Mouse (Mus musculus) layer of hippocampus, postnatal 25 days (tissue): Measurements from ENCODE around the gene Lrrc74b. TPM values are rescaled to one million over a fixed set of nuclear protein-coding genes. Genes with fewer than 3 reads are reported as not detected.
"Not testable (repeated sequence)": the region's sequence is repeated elsewhere in the genome, so short reads cannot be mapped to it uniquely, and the experiment has no call there.

ENCODE experiments used
- DNase-seq, 2 experiments: peaks; one replicate each; pipeline ENCODE4 v3.0.0; 2022; ENCODE audit warnings: mixed read lengths in 2 of 2, low spot score in 1 of 2; ENCODE audit errors: extremely low spot score in 1 of 2
- total RNA-seq, 2 experiments: library from RNA; stranded (reverse); gene quantifications; 2 replicates each; pipeline ENCODE4 v1.2.3; 2021

Lrrc74b gene
- total RNA-seq, 2 experiments from 2014 or later: 0.57 to 1.2 TPM

- DNase-seq: no peak
Observed at GRCm38 (mm10) chr16:17553910-17554685, 6.9 kb downstream of the Lrrc74b start.

GRCm38 (mm10) chr16:17552837-17553236, 8.2 kb downstream of the Lrrc74b start:
- DNase-seq: no peak

GRCm38 (mm10) chr16:17542632-17543031, 18.4 kb downstream of the Lrrc74b start:
- DNase-seq: no peak

GRCm38 (mm10) chr16:17536584-17536983, 24.5 kb downstream of the Lrrc74b start:
- no peak for DNase-seq

DNA sequence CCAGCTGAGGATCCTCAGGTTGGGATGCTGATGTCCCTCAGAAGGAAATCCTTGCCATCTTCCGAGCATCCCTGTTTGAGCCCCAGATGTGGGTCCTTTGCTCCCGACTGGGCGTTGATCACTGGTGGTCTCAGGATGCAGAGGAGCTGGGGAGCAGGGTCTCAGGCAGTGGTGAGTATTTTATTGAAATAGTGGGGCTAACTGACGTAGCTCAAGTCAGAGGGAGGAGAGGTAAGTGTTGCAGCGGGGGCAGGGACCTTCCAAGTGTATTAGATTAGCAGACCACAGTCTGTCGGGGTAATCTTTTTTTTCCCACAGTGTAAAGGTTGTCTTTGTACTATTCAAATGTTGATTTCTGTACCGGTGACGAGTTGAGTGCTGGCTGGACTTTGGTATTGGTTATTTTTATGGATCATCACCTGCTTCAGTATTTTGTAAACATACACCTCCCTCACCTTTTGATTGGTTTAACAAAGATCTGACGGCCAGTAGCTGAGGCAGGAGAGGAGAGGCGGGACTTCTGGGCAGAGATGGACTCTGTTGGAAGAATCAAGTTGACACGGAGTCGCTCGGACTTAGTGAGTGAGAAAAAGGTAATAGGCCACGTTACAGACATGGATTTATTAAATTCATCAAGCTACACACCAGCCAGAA, 28.2 kb downstream of the Lrrc74b start:
- DNase-seq: no peak

DNA sequence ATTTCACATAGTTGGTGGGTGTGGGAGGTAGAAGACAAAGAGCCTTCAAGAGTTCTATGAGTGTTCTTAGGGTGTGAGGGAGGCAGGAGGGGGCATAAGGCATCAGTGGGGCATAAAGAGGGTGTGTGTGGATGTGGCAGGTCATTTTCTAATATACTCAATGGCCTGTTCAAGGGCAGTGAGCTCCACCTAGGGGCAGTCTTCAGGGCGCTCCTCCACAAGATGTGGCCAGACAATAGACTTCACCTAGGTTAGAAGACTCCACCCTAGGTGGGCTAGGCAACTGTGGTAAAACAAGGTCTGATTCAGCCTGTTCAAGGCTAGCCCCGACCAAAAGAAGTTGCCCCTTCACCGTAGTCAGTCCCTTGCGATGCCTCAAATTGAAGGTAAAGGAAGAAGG, 28.8 kb downstream of the Lrrc74b start:
- no peak for DNase-seq

DNA sequence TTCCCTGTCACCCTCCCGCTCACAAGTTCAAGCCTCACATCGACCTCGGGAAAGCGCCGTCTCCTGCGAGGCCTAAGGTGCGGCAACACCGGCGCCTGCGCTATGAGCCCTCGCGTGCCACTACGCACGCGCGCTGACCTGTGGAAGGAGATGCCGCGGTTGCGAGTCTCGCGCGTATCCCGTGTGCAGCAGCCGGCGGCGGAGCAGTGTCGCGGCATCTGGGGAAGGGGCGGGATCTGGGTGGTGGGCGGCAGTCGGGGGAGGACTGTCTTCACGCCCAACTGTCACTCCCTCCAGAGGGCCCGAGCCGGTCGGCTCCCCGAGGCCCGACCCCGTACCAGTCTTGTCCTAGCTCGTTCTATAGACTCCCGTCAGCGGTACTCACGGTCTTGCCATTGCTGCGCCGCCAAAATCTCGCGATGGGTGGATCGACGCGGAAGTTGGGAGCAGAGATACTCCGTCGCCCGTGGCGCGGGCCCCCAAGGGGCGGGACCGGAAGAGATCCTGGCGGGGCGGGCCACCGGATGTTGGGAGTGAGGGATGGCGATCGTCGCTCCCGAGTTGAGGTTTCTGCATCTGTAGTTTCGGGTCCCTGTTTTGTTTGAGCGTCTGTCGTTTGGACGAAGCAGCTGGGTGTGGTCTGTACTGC, 30.3 kb downstream of the Lrrc74b start, which contains the start of gene Thap7:
Gene Thap7, minus strand, starts transcription at position 497 of the 649 bp plus-strand sequence.
- peak; percentile 90 to 95 for DNase-seq

DNA sequence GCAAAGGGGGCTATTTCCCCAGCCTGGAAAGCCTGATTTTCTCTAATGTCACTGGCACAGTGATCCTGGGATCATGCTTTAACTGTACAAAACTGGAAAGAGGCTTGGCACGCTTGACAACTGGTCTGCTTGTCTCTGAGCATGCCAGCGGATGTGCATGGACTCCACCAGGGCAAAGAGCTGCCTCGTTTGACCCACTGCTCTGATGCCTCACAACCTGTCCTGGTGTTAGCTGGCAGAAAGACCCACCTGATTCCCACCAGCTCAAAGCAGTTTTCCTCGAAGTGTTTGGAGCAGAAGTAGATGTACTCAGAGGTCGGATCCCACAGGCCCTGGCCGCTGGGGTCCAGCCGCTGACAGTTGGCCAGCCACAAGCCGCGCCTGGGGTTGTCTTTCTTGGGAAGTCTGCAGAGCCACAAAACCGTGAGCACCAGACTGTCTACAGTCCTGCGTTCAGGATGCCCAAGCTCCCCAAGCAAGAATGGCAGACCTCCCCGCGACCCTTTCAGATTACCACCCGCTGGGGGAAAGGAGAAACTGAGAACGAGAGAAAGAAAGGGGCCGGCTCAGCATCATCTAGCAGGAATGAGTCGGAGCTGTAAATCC, 31.0 kb downstream of the Lrrc74b start:
- DNase-seq: no peak

GRCm38 (mm10) chr16:17528276-17528675, 32.8 kb downstream of the Lrrc74b start:
- DNase-seq: no peak

DNA sequence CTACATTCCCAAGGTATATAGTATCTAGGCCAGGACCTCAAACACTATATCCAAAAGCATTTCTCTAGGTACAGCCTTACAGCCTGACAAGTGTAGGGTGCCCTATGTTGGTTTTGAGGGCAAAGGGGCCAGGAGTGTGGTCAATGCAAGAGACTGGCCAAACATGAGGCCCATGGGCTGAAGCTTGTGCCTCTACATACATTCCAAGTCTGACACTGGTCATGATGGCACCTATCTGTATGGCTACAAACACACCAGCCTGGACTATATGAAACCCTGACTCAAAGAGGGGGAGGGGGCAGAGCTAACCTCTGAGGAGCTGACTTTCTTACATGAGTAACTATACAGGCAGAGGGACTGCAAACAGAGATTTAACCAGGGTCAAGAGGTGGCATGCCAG, 33.4 kb downstream of the Lrrc74b start:
- DNase-seq: peak in 1 of 2 experiments; percentile 5

- DNase-seq: no peak
Observed at GRCm38 (mm10) chr16:17526223-17526622, 34.8 kb downstream of the Lrrc74b start.

- no peak for DNase-seq
Observed at GRCm38 (mm10) chr16:17525524-17525923, 35.5 kb downstream of the Lrrc74b start.

- peak in 1 of 2 experiments; percentile 7 for DNase-seq
Observed at GRCm38 (mm10) chr16:17524156-17524555, 36.9 kb downstream of the Lrrc74b start.

DNA sequence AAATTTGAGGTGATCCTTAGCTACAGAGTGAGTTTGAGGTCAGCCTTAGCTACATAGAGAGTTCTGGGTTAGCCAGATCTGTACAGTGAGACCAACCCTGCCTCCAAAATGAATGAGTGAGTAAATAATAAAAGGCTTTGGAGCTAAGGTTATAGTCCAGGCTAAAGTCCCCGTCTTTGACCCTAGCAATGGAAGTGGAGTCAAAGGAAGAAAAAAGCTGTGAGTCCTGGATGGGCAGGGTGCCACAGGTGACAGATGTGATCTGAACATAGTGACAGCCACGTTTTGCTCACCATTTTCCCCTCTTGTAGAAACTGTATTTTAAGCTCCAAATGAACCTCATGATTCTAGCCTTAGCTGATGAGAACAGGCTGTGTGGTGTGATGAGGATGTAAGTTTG, 42.1 kb downstream of the Lrrc74b start:
- no peak for DNase-seq

DNA sequence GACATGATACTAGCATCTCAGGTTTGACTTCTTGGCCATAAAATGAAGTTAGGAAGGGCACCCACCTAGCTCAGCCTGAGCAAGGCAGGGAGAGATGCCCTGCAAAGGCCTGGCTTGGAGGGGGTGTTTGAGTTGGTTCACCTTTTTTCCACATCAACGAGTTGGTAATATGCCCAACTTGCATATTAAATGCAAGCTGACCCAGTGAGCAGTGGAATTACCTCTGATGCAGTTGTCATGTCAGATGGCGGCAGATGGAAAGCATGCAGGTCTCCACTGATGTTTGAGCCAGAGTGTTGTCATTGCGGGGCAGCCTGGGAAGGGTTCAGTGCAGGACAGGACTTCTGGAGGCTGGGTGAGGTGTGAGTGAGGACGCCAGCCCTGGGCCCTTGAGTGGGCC, 49.6 kb downstream of the Lrrc74b start:
- no peak for DNase-seq

DNA sequence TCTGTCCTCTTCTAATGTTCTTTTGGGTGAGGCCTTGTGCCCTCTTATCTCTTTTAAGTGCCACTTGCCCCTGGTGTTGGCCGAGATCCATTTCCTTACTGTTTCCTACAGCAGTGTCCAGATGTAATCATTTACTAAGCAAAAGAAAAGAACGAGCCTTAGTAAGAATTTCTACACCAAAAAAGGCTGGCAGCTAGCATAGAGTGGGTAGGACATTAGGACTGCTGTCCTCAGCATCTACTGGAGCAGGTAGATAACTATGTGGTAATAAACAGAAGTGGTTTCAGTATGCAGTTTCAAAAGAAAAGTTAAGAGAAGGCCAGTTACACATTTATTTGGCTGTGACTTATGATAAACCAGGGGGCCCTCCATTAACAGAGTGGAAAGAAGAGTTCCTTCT, 50.4 kb downstream of the Lrrc74b start:
- DNase-seq: no peak

DNA sequence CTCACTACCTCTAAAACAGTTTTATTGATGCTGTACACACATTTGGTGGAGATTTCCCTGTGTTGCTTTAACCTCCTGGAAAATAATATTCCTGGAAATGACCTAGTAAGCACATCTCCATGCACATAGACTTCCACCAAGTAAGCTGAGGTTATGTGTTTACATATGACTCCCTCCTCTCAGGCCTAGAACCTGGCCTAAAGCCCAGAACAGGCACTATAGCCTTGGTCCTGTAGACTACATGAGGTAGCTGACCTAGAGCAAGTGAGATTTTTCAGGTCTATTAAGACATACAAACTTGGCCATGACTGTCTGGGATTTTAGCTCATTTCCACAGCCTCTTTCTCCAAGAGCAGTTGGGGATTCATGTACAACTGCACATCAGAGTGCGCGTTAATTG, 50.9 kb downstream of the Lrrc74b start:
- DNase-seq: no peak

DNA sequence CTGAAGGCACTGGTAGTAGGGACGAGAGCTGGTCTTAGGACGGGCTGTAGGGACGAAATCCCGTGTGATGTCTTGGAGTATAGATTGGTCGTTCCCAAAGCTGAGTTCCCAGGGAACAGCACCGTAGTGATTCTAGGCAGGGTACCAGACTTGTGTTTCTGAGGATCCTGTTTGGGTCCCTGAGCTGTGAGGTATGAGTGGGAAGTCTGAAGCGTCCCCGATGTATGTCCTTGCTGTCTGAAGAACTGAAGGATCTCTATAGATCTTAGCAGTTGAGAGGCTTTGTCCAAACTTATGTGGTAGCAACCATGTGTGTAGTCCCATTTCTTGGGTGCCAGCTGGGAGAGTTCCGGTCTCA, 51.8 kb downstream of the Lrrc74b start:
- DNase-seq: no peak

GRCm38 (mm10) chr16:17508546-17509239, 52.4 kb downstream of the Lrrc74b start, which contains the start of gene Lztr1:
Gene Lztr1 (plus strand): TSS chr16:17508688.
- DNase-seq: peak; percentile 79 to 90

DNA sequence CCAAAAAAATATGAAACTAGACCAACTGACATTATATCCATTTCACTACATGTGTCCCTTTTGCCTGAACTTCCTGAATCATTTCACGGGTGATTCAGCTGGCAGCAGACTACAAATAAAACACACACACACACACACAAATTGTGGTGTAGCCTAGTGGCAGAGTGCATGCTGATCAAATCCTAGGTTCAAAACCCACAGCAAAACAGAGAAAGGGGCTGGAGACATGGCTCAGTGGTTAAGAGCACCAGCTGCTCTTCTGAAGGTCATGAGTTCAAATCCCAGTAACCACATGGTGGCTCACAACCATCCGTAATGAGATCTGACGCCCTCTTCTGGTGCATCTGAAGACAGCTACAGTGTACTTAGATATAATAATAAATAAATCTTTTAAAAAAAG, 53.0 kb downstream of the Lrrc74b start:
- DNase-seq: not testable (repeated sequence)
